Mouse (Mus musculus) kidney, embryonic 16.5 days (tissue): ENCODE measurements around the gene Kat6b. TPM values are rescaled to one million over a fixed set of nuclear protein-coding genes. Genes with fewer than 3 reads are reported as not detected.
"Not testable (repeated sequence)": the region's sequence is repeated elsewhere in the genome, so short reads cannot be mapped to it uniquely, and the experiment has no call there.

Experiments used
- ATAC-seq: fragments of 200-750 bp; cut with Nextera tagmentation; 2 replicates; pipeline ENCODE4 v1.8.0; 2017; ENCODE audit warnings: moderate TSS enrichment; ENCODE audit not compliant: low FRiP score, low TSS enrichment
- H3K27ac ChIP-seq: fragments of 300-500 bp; sonication (generic); 2 replicates; pipeline ENCODE4 v1.5.1; 2014; ENCODE audit warnings: low read length
- H3K27me3 ChIP-seq: fragments of 300-500 bp; sonication (generic); 2 replicates; pipeline ENCODE4 v1.6.1; 2014; ENCODE audit warnings: low read length, control low read depth, mixed read lengths; ENCODE audit not compliant: insufficient read depth
- H3K36me3 ChIP-seq: fragments of 300-500 bp; sonication (generic); 2 replicates; pipeline ENCODE4 v1.6.1; 2014; ENCODE audit warnings: low read length, control low read depth, mixed read lengths; ENCODE audit not compliant: insufficient read depth
- H3K4me1 ChIP-seq: fragments of 300-500 bp; sonication (generic); 2 replicates; pipeline ENCODE4 v1.6.1; 2014; ENCODE audit warnings: low read length, control low read depth, mixed read lengths; ENCODE audit not compliant: insufficient read depth
- H3K4me2 ChIP-seq: fragments of 300-500 bp; sonication (generic); replicated peaks from 2 replicates; pipeline ENCODE4 v1.6.1; 2014; ENCODE audit warnings: low read depth, low read length
- H3K4me3 ChIP-seq: fragments of 300-500 bp; sonication (generic); 2 replicates; pipeline ENCODE4 v1.5.1; 2014; ENCODE audit warnings: mild to moderate bottlenecking, low read length
- H3K9ac ChIP-seq: fragments of 300-500 bp; sonication (generic); replicated peaks from 2 replicates; pipeline ENCODE4 v1.6.1; 2014; ENCODE audit warnings: low read length
- H3K9me3 ChIP-seq: fragments of 300-500 bp; sonication (generic); 2 replicates; pipeline ENCODE4 v1.6.1; 2016; ENCODE audit warnings: low read length, control low read depth
- WGBS: fragments of 180-500 bp; shearing (Covaris S2); extraction: QIAGEN DNeasy Blood & Tissue Kit; methylation state at CpG from one replicate; pipeline ENCODE4 v1.1.7; 2014; 5-methylcytosine and 5-hydroxymethylcytosine counted together
- polyA plus RNA-seq: library from polyadenylated mRNA; unstranded; fragments of >200 nt; fragmentation: Nextera tagmentation; extraction: Ambion mirVana; gene quantifications from 2 replicates; pipeline ENCODE4 v1.2.1, GENCODE M21; 2015

Gene Kat6b
- polyA plus RNA-seq, 1 experiment from 2014 or later, result 12.0 TPM

GRCm38 (mm10) chr14:21479566-21479965 is 1.7 kb upstream of the Kat6b start:
- Histone ChIP-seq H3K4me2 (no peak overlapping the region), H3K36me3 (no peaks in the 10 kb centered on the region), H3K9me3 (no peaks in the 10 kb centered on the region), H3K4me3 (no peak overlapping the region), H3K9ac (no peak overlapping the region), H3K4me1 (no peaks in the 10 kb centered on the region), H3K27ac (no peak overlapping the region), H3K27me3 (no peaks in the 10 kb centered on the region)
- WGBS, result 94% methylated on average over 8 of the region's 8 CpGs
- no peak for ATAC-seq

DNA sequence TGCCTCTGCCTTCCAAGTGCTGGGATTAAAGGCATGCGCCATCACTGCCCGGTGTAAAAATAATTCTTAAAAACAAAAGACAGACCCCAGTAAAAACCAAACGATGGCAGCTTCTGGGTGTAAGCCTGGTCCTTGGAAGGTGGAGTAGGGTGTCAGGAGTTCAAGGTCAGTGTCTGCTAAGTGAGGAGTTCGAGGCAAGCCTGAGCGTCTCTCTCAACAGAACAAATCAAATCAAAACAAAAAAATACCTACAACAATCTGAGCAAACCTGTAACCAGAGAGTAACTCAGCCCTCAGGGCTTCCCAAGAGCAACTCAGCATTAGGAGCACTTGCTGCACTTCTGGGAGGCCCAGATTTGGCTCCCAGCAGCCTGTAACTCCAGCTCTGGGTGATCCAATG is 1.0 kb upstream of the Kat6b start:
- WGBS, result 92% methylated on average over 5 of the region's 5 CpGs
- H3K4me3 ChIP-seq, result no peak overlapping the region
- no peaks in the 10 kb centered on the region for H3K4me1 ChIP-seq
- H3K4me2 ChIP-seq, result no peak overlapping the region
- H3K27ac ChIP-seq, result no peak overlapping the region
- no peak overlapping the region for H3K9ac ChIP-seq
- no peaks in the 10 kb centered on the region for H3K36me3 ChIP-seq
- no peak for ATAC-seq
- no peaks in the 10 kb centered on the region for H3K27me3 ChIP-seq
- no peaks in the 10 kb centered on the region for H3K9me3 ChIP-seq

GRCm38 (mm10) chr14:21484199-21484598 is 3.0 kb downstream of the Kat6b start:
- H3K36me3 ChIP-seq, result no peaks in the 10 kb centered on the region
- no peak overlapping the region for H3K27ac ChIP-seq
- no peak overlapping the region for H3K4me3 ChIP-seq
- no peak overlapping the region for H3K4me2 ChIP-seq
- H3K27me3 ChIP-seq, result no peaks in the 10 kb centered on the region
- H3K9ac ChIP-seq, result no peak overlapping the region
- ATAC-seq, result no peak
- H3K4me1 ChIP-seq, result no peaks in the 10 kb centered on the region
- WGBS, result 88% methylated on average over 2 of the region's 2 CpGs
- no peaks in the 10 kb centered on the region for H3K9me3 ChIP-seq

DNA sequence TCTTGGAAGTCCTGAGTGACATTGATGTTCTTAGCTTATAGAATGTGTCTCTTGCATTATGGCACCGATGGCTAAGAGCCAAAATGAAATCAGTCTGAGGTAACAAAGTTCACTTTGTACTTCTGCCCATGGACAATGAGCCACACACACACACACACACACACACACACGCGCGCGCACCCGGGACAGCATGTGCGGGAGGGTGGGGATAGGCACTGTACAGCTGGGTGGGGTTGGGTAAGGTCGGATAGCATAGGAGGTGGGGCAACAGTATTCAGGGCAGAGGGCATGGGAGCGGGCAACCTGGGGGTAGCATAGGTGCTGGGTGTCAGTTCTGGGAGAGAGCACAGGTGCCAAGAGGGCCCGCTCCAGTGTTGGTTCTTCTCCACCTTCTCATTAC is 3.5 kb downstream of the Kat6b start:
- Histone ChIP-seq H3K27ac (no peak overlapping the region), H3K9ac (no peak overlapping the region), H3K4me3 (no peak overlapping the region), H3K4me2 (no peak overlapping the region), H3K9me3 (no peaks in the 10 kb centered on the region), H3K27me3 (no peaks in the 10 kb centered on the region), H3K36me3 (no peaks in the 10 kb centered on the region), H3K4me1 (no peaks in the 10 kb centered on the region)
- 94% methylated on average over 10 of the region's 10 CpGs for WGBS
- no peak for ATAC-seq

DNA sequence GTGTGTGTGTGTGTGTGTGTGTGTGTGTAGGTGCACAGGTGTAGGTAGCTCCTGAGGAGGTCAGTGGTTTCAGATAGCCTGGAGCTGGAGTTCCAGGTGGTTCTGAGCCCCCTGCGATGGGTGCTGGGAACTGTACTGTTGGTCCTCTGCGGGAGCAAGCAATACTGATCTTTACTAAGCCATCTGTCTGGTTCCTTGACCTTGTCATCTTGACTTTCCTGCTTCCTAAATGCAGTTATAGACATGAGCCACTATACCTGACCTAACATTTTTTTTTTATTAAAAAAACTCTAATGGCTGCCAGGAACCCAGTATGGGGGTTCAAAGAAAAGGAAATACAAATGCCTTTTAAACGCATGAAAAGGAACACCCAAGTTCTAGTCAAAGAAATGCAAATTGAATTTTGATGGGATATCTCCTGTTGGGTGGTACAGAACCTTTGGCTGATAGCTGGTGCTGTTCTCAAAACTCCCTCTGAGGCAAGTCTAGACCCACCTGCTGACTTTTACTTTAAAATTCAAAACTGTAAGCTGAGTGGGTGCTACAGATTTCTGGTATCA is 4.8 kb downstream of the Kat6b start:
- H3K4me3 ChIP-seq, result no peak overlapping the region
- H3K27ac ChIP-seq, result no peak overlapping the region
- H3K27me3 ChIP-seq, result no peaks in the 10 kb centered on the region
- H3K9ac ChIP-seq, result no peak overlapping the region
- no peaks in the 10 kb centered on the region for H3K9me3 ChIP-seq
- H3K4me2 ChIP-seq, result no peak overlapping the region
- no peaks in the 10 kb centered on the region for H3K36me3 ChIP-seq
- no peak for ATAC-seq
- no peaks in the 10 kb centered on the region for H3K4me1 ChIP-seq
- 90% methylated on average over 3 of the region's 3 CpGs for WGBS

- H3K9ac ChIP-seq, ATAC-seq, H3K4me1 ChIP-seq, H3K4me2 ChIP-seq, H3K36me3 ChIP-seq, H3K4me3 ChIP-seq, H3K27me3 ChIP-seq, H3K9me3 ChIP-seq, H3K27ac ChIP-seq: not testable (repeated sequence)
- 97% methylated on average over 2 of the region's 2 CpGs for WGBS
These were observed 5.9 kb downstream of the Kat6b start for GRCm38 (mm10) chr14:21487135-21487534.

- not testable (repeated sequence) for H3K9ac ChIP-seq, H3K4me1 ChIP-seq, H3K27ac ChIP-seq, ATAC-seq, H3K27me3 ChIP-seq, H3K9me3 ChIP-seq, H3K36me3 ChIP-seq, H3K4me3 ChIP-seq, H3K4me2 ChIP-seq
- 85% methylated on average over 8 of the region's 9 CpGs for WGBS
These were observed 7.3 kb downstream of the Kat6b start for GRCm38 (mm10) chr14:21488426-21489115.

- Histone ChIP-seq H3K4me2 (no peak overlapping the region), H3K9ac (no peak overlapping the region), H3K27ac (no peak overlapping the region), H3K9me3 (no peaks in the 10 kb centered on the region), H3K4me1 (no peaks in the 10 kb centered on the region), H3K4me3 (no peak overlapping the region), H3K36me3 (no peaks in the 10 kb centered on the region), H3K27me3 (no peaks in the 10 kb centered on the region)
- 62% methylated on average over 3 of the region's 3 CpGs for WGBS
- no peak for ATAC-seq
These were observed 7.9 kb downstream of the Kat6b start for GRCm38 (mm10) chr14:21489116-21489485.

GRCm38 (mm10) chr14:21490141-21490540 is 8.9 kb downstream of the Kat6b start:
- ATAC-seq, result no peak
- Histone ChIP-seq H3K4me3 (no peak overlapping the region), H3K27ac (no peak overlapping the region), H3K4me1 (no peaks in the 10 kb centered on the region), H3K9me3 (no peaks in the 10 kb centered on the region), H3K9ac (no peak overlapping the region), H3K36me3 (no peaks in the 10 kb centered on the region), H3K4me2 (no peak overlapping the region), H3K27me3 (no peaks in the 10 kb centered on the region)
- WGBS, result 44% methylated on average over 4 of the region's 4 CpGs

DNA sequence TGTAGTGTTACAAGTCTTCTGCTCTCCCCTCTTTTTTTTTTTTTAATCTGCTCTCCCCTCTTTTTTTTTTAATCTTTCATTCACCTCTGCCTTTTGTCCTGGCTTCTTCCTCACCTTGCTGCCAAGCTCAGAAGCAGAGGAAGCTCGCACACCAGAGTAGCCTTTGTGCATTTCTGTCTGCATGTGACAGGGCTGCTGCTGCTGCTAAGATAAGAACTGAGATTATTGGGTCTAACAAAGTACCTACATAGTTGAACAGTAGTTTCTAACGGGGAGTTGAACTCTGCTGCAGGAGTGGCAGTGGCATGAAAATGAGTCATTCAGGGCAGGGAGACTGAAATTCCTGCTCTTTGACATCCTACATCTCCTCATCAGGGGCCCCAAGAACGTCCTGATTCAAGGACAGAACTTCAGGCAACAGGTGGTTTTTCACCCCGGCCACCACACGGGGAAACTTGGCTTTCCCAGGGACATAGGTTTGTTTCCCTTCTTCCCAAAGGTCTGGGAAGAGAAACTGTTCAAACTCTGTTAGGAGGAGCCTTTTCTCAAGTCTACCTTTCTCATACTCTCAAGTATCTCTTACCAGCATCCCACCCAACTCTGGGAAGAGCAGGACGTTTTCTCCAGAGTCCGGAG is 17.2 kb downstream of the Kat6b start:
- peak overlapping the region; percentile 70 for H3K4me3 ChIP-seq
- peak overlapping the region; percentile 87 for H3K4me2 ChIP-seq
- H3K9ac ChIP-seq, result peak overlapping the region; percentile 79
- peaks cover 21% of the 10 kb centered on the region for H3K4me1 ChIP-seq
- WGBS, result 3% methylated on average over 7 of the region's 7 CpGs
- H3K9me3 ChIP-seq, result no peaks in the 10 kb centered on the region
- no peaks in the 10 kb centered on the region for H3K27me3 ChIP-seq
- ATAC-seq, result no peak
- H3K27ac ChIP-seq, result peak overlapping the region; percentile 90
- no peaks in the 10 kb centered on the region for H3K36me3 ChIP-seq
